Comparison of ENCODE assay signal across 8 mouse cellular contexts in genomic region chr15:78771531-78772367, GRCm38 (mm10). TPM values are rescaled to one million over a fixed set of nuclear protein-coding genes. Genes with fewer than 3 reads are reported as not detected.
DNase-seq lines count a peak whose midpoint lies in the region; ATAC-seq and TF ChIP-seq lines count a peak whose summit lies in the region.

No protein-coding gene starts in this region.

- peaks cover 3 to 8% of the 10 kb centered on the region in 2 experiments; a peak in 3 of 4 replicates for H3K4me1 ChIP-seq in heart, embryonic 14.5 days (ENCODE audit: control insufficient read depth in 2 of 2, insufficient read depth in 2 of 2, low read length in 2 of 2)
- peaks cover 18% of the 10 kb centered on the region for H3K4me1 ChIP-seq in kidney, embryonic 16.5 days (ENCODE audit: insufficient read depth, low read length)
- no peaks in the 10 kb centered on the region for H3K4me1 ChIP-seq in cerebellum, adult 2 months (ENCODE audit: control insufficient read depth, insufficient read depth, low read length)

- peaks cover 21% of the 10 kb centered on the region for H3K36me3 ChIP-seq in heart, embryonic 14.5 days (ENCODE audit: control insufficient read depth, insufficient read depth, low read length)
- H3K36me3 ChIP-seq in kidney, embryonic 16.5 days (ENCODE audit: insufficient read depth, low read length): peaks cover 19% of the 10 kb centered on the region

- 0 out of 2 replicates have a peak, but pooled peaks cover 3% of the 10 kb centered on the region for H3K9me3 ChIP-seq in heart, embryonic 14.5 days (ENCODE audit: control insufficient read depth, low read length)
- H3K9me3 ChIP-seq in kidney, embryonic 16.5 days (ENCODE audit: low read length): peaks cover 8% of the 10 kb centered on the region; the same call in 1 of the 2 replicates

- H3K27me3 ChIP-seq in heart, embryonic 14.5 days (ENCODE audit: control insufficient read depth, insufficient read depth, low read length): no peaks in the 10 kb centered on the region
- no peaks in the 10 kb centered on the region for H3K27me3 ChIP-seq in kidney, embryonic 16.5 days (ENCODE audit: insufficient read depth, low read length)
- H3K27me3 ChIP-seq in cerebellum, adult 2 months (ENCODE audit: control insufficient read depth, insufficient read depth, low read length): no peaks in the 10 kb centered on the region

- TF ChIP-seq POLR2A in cerebellum, adult 2 months (IDR thresholded peaks at IDR 0.05; ENCODE audit: borderline replicate concordance, insufficient read depth, low read length): no peak

- H3K27ac ChIP-seq in heart, embryonic 14.5 days (replicated peaks in 1 of 2; ENCODE audit: control insufficient read depth in 1 of 2, insufficient read depth in 1 of 2, low read depth in 2 of 2, low read length in 2 of 2): peak overlapping the region; percentile 29 to 31
- H3K27ac ChIP-seq in kidney, embryonic 16.5 days (ENCODE audit: low read length): peak overlapping the region; percentile 79
- no peak overlapping the region for H3K27ac ChIP-seq in cerebellum, adult 2 months (ENCODE audit: insufficient read depth, low read length)

- peak; percentile 57 for DNase-seq in A20 (ENCODE audit: low read depth, low spot score)
- DNase-seq in brain, adult 2 months (ENCODE audit: low read depth, low spot score): peak; percentile 24
- peak; percentile 85 for DNase-seq in lung, postnatal 25 days (ENCODE audit: low spot score)
- peak; percentile 74 to 77 for DNase-seq in spleen, postnatal 36 days (ENCODE audit: low spot score in 2 of 2)
- DNase-seq in cerebellum, adult 18-20 months: no peak
- DNase-seq in cerebellum, adult 2 months: no peak

- 60% methylated on average over 19 of the region's 19 CpGs for WGBS in heart, embryonic 14.5 days
- 63% methylated on average over 19 of the region's 19 CpGs for WGBS in kidney, embryonic 16.5 days
- WGBS in cerebellum, adult 2 months: 40% methylated on average over 19 of the region's 19 CpGs

- TF ChIP-seq CTCF in cerebellum, adult 2 months (IDR thresholded peaks at IDR 0.05; ENCODE audit: borderline replicate concordance, insufficient read depth, low read depth, low read length): no peak

- peak overlapping the region; percentile 35; the same call in 1 of the 2 replicates for H3K9ac ChIP-seq in heart, embryonic 14.5 days (ENCODE audit: low read length)
- peak overlapping the region; percentile 50; the same call in 1 of the 2 replicates for H3K9ac ChIP-seq in kidney, embryonic 16.5 days (replicated peaks; ENCODE audit: low read length)

- peak overlapping the region; percentile 57 for H3K4me2 ChIP-seq in heart, embryonic 14.5 days (ENCODE audit: low read length)
- H3K4me2 ChIP-seq in kidney, embryonic 16.5 days (replicated peaks; ENCODE audit: low read depth, low read length): peak overlapping the region; percentile 49

- peak; percentile 44 for ATAC-seq in heart, embryonic 14.5 days (ENCODE audit: insufficient number of reproducible peaks, insufficient read depth, low FRiP score, low read depth)
- ATAC-seq in kidney, embryonic 16.5 days (ENCODE audit: low FRiP score, low TSS enrichment): peak; percentile 20

- H3K4me3 ChIP-seq in heart, embryonic 14.5 days (ENCODE audit: control insufficient read depth in 1 of 2, insufficient read depth in 1 of 2, low read depth in 1 of 2, low read length in 2 of 2): peak overlapping the region; percentile 22 to 28; a peak in 3 of 4 replicates
- H3K4me3 ChIP-seq in kidney, embryonic 16.5 days (ENCODE audit: low read length): peak overlapping the region; percentile 36
- no peak overlapping the region for H3K4me3 ChIP-seq in cerebellum, adult 2 months (replicated peaks; ENCODE audit: insufficient read depth, low read depth, low read length)

RNA-seq across cellular contexts. Expression of gene Mfng, which starts 1.5 kb away (rescaled TPM):
- 8.2 and 8.3 TPM in 2 replicates for polyA plus RNA-seq in heart, embryonic 14.5 days (2014; fragmentation: Nextera tagmentation; extraction: Ambion mirVana)
- 28.7 and 31.7 TPM in 2 replicates for polyA plus RNA-seq in kidney, embryonic 16.5 days (2015; fragmentation: Nextera tagmentation; extraction: Ambion mirVana)
- 3.8 and 4.4 TPM in 2 replicates for polyA plus RNA-seq in cerebellum, adult 2 months (2012; rRNA removed)

RNA-seq across cellular contexts. Expression of gene Card10, which starts 31.1 kb away (rescaled TPM):
- 6.5 and 7.1 TPM in 2 replicates for polyA plus RNA-seq in heart, embryonic 14.5 days (2014; fragmentation: Nextera tagmentation; extraction: Ambion mirVana)
- 9.9 and 10.6 TPM in 2 replicates for polyA plus RNA-seq in kidney, embryonic 16.5 days (2015; fragmentation: Nextera tagmentation; extraction: Ambion mirVana)
- 7.1 and 8.2 TPM in 2 replicates for polyA plus RNA-seq in cerebellum, adult 2 months (2012; rRNA removed)

RNA-seq across cellular contexts. Expression of gene Elfn2, which starts 53.2 kb away (rescaled TPM):
- polyA plus RNA-seq in heart, embryonic 14.5 days (2014; fragmentation: Nextera tagmentation; extraction: Ambion mirVana): not detected in 2 replicates
- 0.03 and 0.07 TPM in 2 replicates for polyA plus RNA-seq in kidney, embryonic 16.5 days (2015; fragmentation: Nextera tagmentation; extraction: Ambion mirVana)
- polyA plus RNA-seq in cerebellum, adult 2 months (2012; rRNA removed): 18.0 and 20.6 TPM in 2 replicates

Comparison
In these comparisons a context has a peak if more than half of its experiments do, and no peak if none do; other contexts are left out.
1. DNase-seq: peak in A20 (single experiment), brain, adult 2 months (single experiment), lung, postnatal 25 days (single experiment) and spleen, postnatal 36 days (2 of 2); none in cerebellum, adult 18-20 months (0 of 2) and cerebellum, adult 2 months (0 of 2).
2. RNA of gene Elfn2, which starts 53.2 kb away (polyA plus RNA-seq): 18.0 to 20.6 TPM in cerebellum, adult 2 months; 0.03 to 0.07 TPM in kidney, embryonic 16.5 days and not detected in heart, embryonic 14.5 days; every median in the first group is over 10 times any median in the second.